Mouse (Mus musculus) bone marrow, adult 2 months (tissue): ENCODE results near the gene Tmem268. TPM values are rescaled to one million over a fixed set of nuclear protein-coding genes. Genes with fewer than 3 reads are reported as not detected.
A peak's percentile ranks its signal among the peaks of the same experiment; 100 is the strongest.

ENCODE experiments used
- H3K27ac ChIP-seq: fragments of 200-500 bp; 2 replicates; pipeline ENCODE4 v1.5.1; 2012; ENCODE audit warnings: low read depth, mild to moderate bottlenecking, control low read depth, inconsistent platforms, low read length; ENCODE audit not compliant: control insufficient read depth, poor library complexity, insufficient read depth
- H3K4me1 ChIP-seq: fragments of 200-500 bp; 2 replicates; pipeline ENCODE4 v1.6.1; 2011; ENCODE audit warnings: low read length; ENCODE audit not compliant: control insufficient read depth, insufficient read depth
- H3K4me3 ChIP-seq: fragments of 200-500 bp; replicated peaks from 2 replicates; pipeline ENCODE3; 2011; ENCODE audit warnings: mild to moderate bottlenecking, low read depth, low read length, control low read depth; ENCODE audit not compliant: control insufficient read depth
- CTCF ChIP-seq: fragments of 200-500 bp; IDR thresholded peaks from 2 replicates; pipeline ENCODE4 v1.5.1; 2011; ENCODE audit warnings: low read length, control low read depth; ENCODE audit not compliant: control insufficient read depth, insufficient read depth
- POLR2A ChIP-seq: fragments of 200-500 bp; IDR thresholded peaks from 2 replicates; pipeline ENCODE4 v1.6.1; 2011; ENCODE audit warnings: low read depth, mild to moderate bottlenecking, control low read depth, low read length, borderline replicate concordance; ENCODE audit not compliant: control insufficient read depth
- WGBS: fragments of 180-500 bp; shearing (Covaris S2); methylation state at CpG from one replicate; pipeline ENCODE4 v1.1.7; 2018; 5-methylcytosine and 5-hydroxymethylcytosine counted together
- polyA plus RNA-seq: library from polyadenylated mRNA; stranded (reverse); fragments of >200 nt; gene quantifications from 2 replicates; pipeline ENCODE4 v1.2.4, GENCODE M21; 2011; ENCODE audit warnings: low replicate concordance; ENCODE audit not compliant: missing spikeins, insufficient read depth, insufficient read length

The Tmem268 gene
- polyA plus RNA-seq, 1 experiment = 8.5 TPM

- Histone ChIP-seq H3K4me1 (peaks cover 4% of the 10 kb centered on the region; the same call in 1 of the 2 replicates), H3K27ac (no peak overlapping the region), H3K4me3 (no peak overlapping the region)
- TF ChIP-seq CTCF (no peak), POLR2A (no peak)
- WGBS = 86% methylated on average over 2 of the region's 2 CpGs
These were observed 16.4 kb upstream of the Tmem268 start for GRCm38 (mm10) chr4:63542209-63542608.

- peaks cover 4% of the 10 kb centered on the region; the same call in 1 of the 2 replicates for H3K4me1 ChIP-seq
- 49% methylated on average over 10 of the region's 10 CpGs for WGBS
- TF ChIP-seq POLR2A (no peak), CTCF (no peak)
- peak overlapping the region; percentile 20 for H3K4me3 ChIP-seq
- H3K27ac ChIP-seq = no peak overlapping the region
These were observed 14.7 kb upstream of the Tmem268 start for GRCm38 (mm10) chr4:63543746-63544493.

GRCm38 (mm10) chr4:63544494-63545230 is 13.9 kb upstream of the Tmem268 start, which contains the start of gene Atp6v1g1:
TSS of gene Atp6v1g1 (plus strand) at chr4:63544772.
- Histone ChIP-seq H3K4me3 (peak within 1 kb of the TSS; percentile 97), H3K4me1 (peaks cover 4% of the 10 kb centered on the region; the same call in 1 of the 2 replicates), H3K27ac (peak within 1 kb of the TSS; percentile 95)
- TF ChIP-seq POLR2A = peak; percentile 42; the same call in 1 of the 2 replicates
- no peak for TF ChIP-seq CTCF
- under 1% methylated on average over 57 of the region's 57 CpGs for WGBS

- peak overlapping the region; percentile 95 for H3K27ac ChIP-seq
- peak overlapping the region; percentile 97 for H3K4me3 ChIP-seq
- TF ChIP-seq CTCF = no peak
- 0 out of 2 replicates have a peak, but pooled peaks have one; percentile 2 for TF ChIP-seq POLR2A
- H3K4me1 ChIP-seq = peaks cover 4% of the 10 kb centered on the region; the same call in 1 of the 2 replicates
- WGBS = 17% methylated on average over 26 of the region's 26 CpGs
These were observed 13.2 kb upstream of the Tmem268 start for GRCm38 (mm10) chr4:63545231-63545958.

- Histone ChIP-seq H3K4me3 (no peak overlapping the region), H3K27ac (no peak overlapping the region), H3K4me1 (peaks cover 4% of the 10 kb centered on the region; the same call in 1 of the 2 replicates)
- WGBS = 65% methylated on average over 6 of the region's 6 CpGs
- TF ChIP-seq POLR2A (no peak), CTCF (no peak)
These were observed 12.0 kb upstream of the Tmem268 start for GRCm38 (mm10) chr4:63546441-63547055.

GRCm38 (mm10) chr4:63547799-63548198 is 10.8 kb upstream of the Tmem268 start:
- Histone ChIP-seq H3K27ac (no peak overlapping the region), H3K4me3 (no peak overlapping the region), H3K4me1 (peaks cover 4% of the 10 kb centered on the region; the same call in 1 of the 2 replicates)
- WGBS = 44% methylated on average over 1 of the region's 1 CpGs
- TF ChIP-seq CTCF (no peak), POLR2A (no peak)

GRCm38 (mm10) chr4:63548491-63548890 is 10.1 kb upstream of the Tmem268 start:
- H3K27ac ChIP-seq = no peak overlapping the region
- 52% methylated on average over 3 of the region's 3 CpGs for WGBS
- no peak overlapping the region for H3K4me3 ChIP-seq
- H3K4me1 ChIP-seq = peaks cover 4% of the 10 kb centered on the region; the same call in 1 of the 2 replicates
- no peak for TF ChIP-seq CTCF
- no peak for TF ChIP-seq POLR2A

- 87% methylated on average over 3 of the region's 3 CpGs for WGBS
- TF ChIP-seq CTCF = no peak
- TF ChIP-seq POLR2A = no peak
- Histone ChIP-seq H3K4me1 (no peaks in the 10 kb centered on the region; the same call in 1 of the 2 replicates), H3K27ac (no peak overlapping the region), H3K4me3 (no peak overlapping the region)
These were observed 7.7 kb upstream of the Tmem268 start for GRCm38 (mm10) chr4:63550908-63551307.
